Mouse (Mus musculus) liver, embryonic 14.5 days (tissue): ENCODE data around the gene Stoml2.

ENCODE experiments used
- CTCF ChIP-seq: IDR thresholded peaks from 2 replicates; pipeline ENCODE4 v1.5.1; 2016; ENCODE audit warnings: antibody characterized with exemption, low read depth, control low read depth
- EP300 ChIP-seq: IDR thresholded peaks from 2 replicates; pipeline ENCODE4 v1.6.1; 2016; ENCODE audit warnings: antibody characterized with exemption, low read depth

DNA sequence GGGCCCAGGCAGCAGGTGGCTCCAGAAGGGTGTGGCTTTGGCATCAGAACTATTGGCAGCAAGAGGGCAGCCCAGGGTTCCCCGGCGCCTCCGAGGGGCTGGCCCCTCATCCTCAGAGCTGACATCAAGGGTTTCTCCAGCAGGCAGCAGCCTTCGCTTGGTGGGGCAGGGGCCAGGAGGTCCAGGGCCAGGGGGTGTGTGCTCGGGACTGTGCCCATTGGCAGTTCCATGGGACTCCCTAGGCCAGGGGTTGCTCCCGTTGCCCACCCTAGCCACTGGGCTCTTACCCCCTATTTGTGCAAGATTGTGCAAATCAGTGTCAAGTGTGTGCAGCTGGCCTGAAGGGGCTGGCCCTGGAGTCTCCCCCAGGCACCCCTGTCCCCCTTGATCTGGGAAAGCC, 4.3 kb upstream of the Stoml2 start:
- TF ChIP-seq CTCF (peak; percentile 13; the same call in 1 of the 2 replicates), EP300 (no peak)
